Mouse (Mus musculus): ENCODE results near the gene Klk1b27. TPM values are rescaled to one million over a fixed set of nuclear protein-coding genes. Genes with fewer than 3 reads are reported as not detected.

Klk1b27 gene
- polyA plus RNA-seq (2012; rRNA removed), result not detected in 2 replicates

GRCm38 (mm10) chr7:44051990-44052389 is at the start of gene Klk1b27:
Gene Klk1b27, plus strand, starts transcription at chr7:44052290.

GRCm38 (mm10) chr7:44011868-44012267 is 40.2 kb upstream of the Klk1b27 start, which contains the start of gene Klk1b26:
Gene Klk1b26, plus strand, starts transcription at chr7:44012168.

GRCm38 (mm10) chr7:44102028-44102427 is 49.9 kb downstream of the Klk1b27 start, which contains the start of gene Klk1b21:
Gene Klk1b21, plus strand, starts transcription at chr7:44102328.

Other genes starting within 250 kb of the Klk1b27 start
- gene Klk7, start 241.0 kb upstream of the Klk1b27 start, polyA plus RNA-seq (2012; rRNA removed), result 5.4 and 17.8 TPM in 2 replicates
- 4.1 and 11.7 TPM in 2 replicates for gene Klk6, start 227.8 kb upstream of the Klk1b27 start, polyA plus RNA-seq (2012; rRNA removed)
- 26.4 and 45.6 TPM in 2 replicates for gene Klk5, start 210.3 kb upstream of the Klk1b27 start, polyA plus RNA-seq (2012; rRNA removed)
- gene Klk4, start 171.1 kb upstream of the Klk1b27 start, polyA plus RNA-seq (2012; rRNA removed), result not detected in 2 replicates
- not detected in 2 replicates for gene Klk15, start 118.5 kb upstream of the Klk1b27 start, polyA plus RNA-seq (2012; rRNA removed)
- not detected in 2 replicates for gene Klk1b8, start 101.6 kb upstream of the Klk1b27 start, polyA plus RNA-seq (2012; rRNA removed)
- not detected in 2 replicates for gene Klk1b1, start 85.5 kb upstream of the Klk1b27 start, polyA plus RNA-seq (2012; rRNA removed)
- gene Klk1b9, start 76.2 kb upstream of the Klk1b27 start, polyA plus RNA-seq (2012; rRNA removed), result not detected in 2 replicates
- gene Klk1b11, start 56.4 kb upstream of the Klk1b27 start, polyA plus RNA-seq (2012; rRNA removed), result not detected in 2 replicates
- gene Klk1b26, start 40.1 kb upstream of the Klk1b27 start, polyA plus RNA-seq (2012; rRNA removed), result 0.30 and 0.31 TPM in 2 replicates
- not detected in 2 replicates for gene Klk1b21, start 50.0 kb downstream of the Klk1b27 start, polyA plus RNA-seq (2012; rRNA removed)
- gene Klk1b22, start 60.4 kb downstream of the Klk1b27 start, polyA plus RNA-seq (2012; rRNA removed), result 0.38 TPM in 1 of 2 replicates, not detected in the other
- gene Klk1b16, start 84.5 kb downstream of the Klk1b27 start, polyA plus RNA-seq (2012; rRNA removed), result not detected in 2 replicates
- 0.19 TPM in 1 of 2 replicates, not detected in the other for gene Klk1b24, start 135.9 kb downstream of the Klk1b27 start, polyA plus RNA-seq (2012; rRNA removed)
- not detected in 2 replicates for gene Klk1b3, start 145.9 kb downstream of the Klk1b27 start, polyA plus RNA-seq (2012; rRNA removed)
- gene Klk1b4, start 155.1 kb downstream of the Klk1b27 start, polyA plus RNA-seq (2012; rRNA removed), result not detected in 2 replicates
- not detected in 2 replicates for gene Klk1b5, start 163.7 kb downstream of the Klk1b27 start, polyA plus RNA-seq (2012; rRNA removed)
- gene Klk1, start 173.1 kb downstream of the Klk1b27 start, polyA plus RNA-seq (2012; rRNA removed), result 21.8 and 58.4 TPM in 2 replicates
- gene Gm36864, start 183.9 kb downstream of the Klk1b27 start, polyA plus RNA-seq (2012; rRNA removed), result 0.05 TPM in 1 of 2 replicates, not detected in the other
- gene 1700028J19Rik, start 194.4 kb downstream of the Klk1b27 start, polyA plus RNA-seq (2012; rRNA removed), result 1.4 and 2.2 TPM in 2 replicates
- gene 2410002F23Rik, start 194.4 kb downstream of the Klk1b27 start, polyA plus RNA-seq (2012; rRNA removed), result 41.0 and 51.0 TPM in 2 replicates
- not detected in 2 replicates for gene Acp4, start 205.1 kb downstream of the Klk1b27 start, polyA plus RNA-seq (2012; rRNA removed)
- not detected in 2 replicates for gene Gm15517, start 209.2 kb downstream of the Klk1b27 start, polyA plus RNA-seq (2012; rRNA removed)